Comparison of ENCODE assay signal across 23 mouse cellular contexts in the genomic region with DNA sequence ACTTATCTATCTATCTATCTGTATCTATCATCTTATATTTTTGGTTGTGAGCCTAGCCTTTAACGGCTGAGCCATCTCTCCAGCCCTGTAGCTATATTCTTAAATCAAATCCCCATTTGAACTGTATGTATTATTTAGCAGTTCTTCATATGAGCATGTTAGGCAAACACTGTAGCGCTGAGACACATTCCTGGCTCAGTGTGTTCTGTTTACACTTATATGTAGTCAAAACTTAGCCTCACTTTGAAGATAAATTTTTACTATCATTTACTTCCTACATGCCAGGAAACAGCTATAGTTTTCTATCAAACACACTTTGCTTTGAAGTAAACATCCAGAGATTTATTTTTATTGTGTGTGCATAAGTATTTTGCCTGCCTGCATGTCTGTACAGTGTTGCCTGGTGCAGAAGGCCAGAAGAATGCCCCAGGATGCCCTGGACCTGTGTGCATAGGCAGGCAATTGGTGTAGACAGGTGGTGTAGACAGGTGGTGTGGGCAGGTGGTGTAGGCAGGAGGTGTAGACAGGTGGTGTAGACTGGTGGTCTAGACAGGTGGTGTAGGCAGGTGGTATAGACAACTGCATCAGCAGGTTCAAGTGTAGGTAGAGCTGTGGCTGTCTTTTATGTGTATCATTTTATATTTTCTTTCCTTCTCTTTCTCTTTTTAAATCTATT. TPM values are rescaled to one million over a fixed set of nuclear protein-coding genes. Genes with fewer than 3 reads are reported as not detected.
A peak's percentile ranks its signal among the peaks of the same experiment; 100 is the strongest.
DNase-seq lines count a peak whose midpoint lies in the region; ATAC-seq and TF ChIP-seq lines count a peak whose summit lies in the region.
"Had no signal": no experiment of that assay in that cellular context is flagged by ENCODE, and none has a peak within 500 bp of the region (broad histone marks: within the 10 kb centered on the region; RNA-seq: fewer than 3 reads in every experiment).

No protein-coding gene starts in this region.

- no peak overlapping the region for H3K4me3 ChIP-seq in forebrain, embryonic 13.5 days
- no peak overlapping the region for H3K4me3 ChIP-seq in forebrain, embryonic 14.5 days (ENCODE audit: low read depth, low read length)
- no peak overlapping the region for H3K4me3 ChIP-seq in lung, embryonic 16.5 days (ENCODE audit: low read length)
- no peak overlapping the region for H3K4me3 ChIP-seq in lung, adult 2 months (replicated peaks; ENCODE audit: extremely low read depth, low read depth, low read length)
- no peak overlapping the region for H3K4me3 ChIP-seq in cerebellum, adult 2 months (replicated peaks; ENCODE audit: insufficient read depth, low read depth, low read length)
- H3K4me3 ChIP-seq in embryonic facial prominence, embryonic 14.5 days (ENCODE audit: low read depth, low read length), result no peak overlapping the region
- H3K4me3 ChIP-seq: erythroblast, embryonic 14.5 days; heart, embryonic 12.5 days; hindbrain, embryonic 12.5 days; left cerebral cortex, adult 2 months had no signal

- 99% methylated on average over 2 of the region's 2 CpGs for WGBS in forebrain, embryonic 13.5 days
- WGBS in forebrain, embryonic 14.5 days, result 93% methylated on average over 2 of the region's 2 CpGs
- 22% methylated on average over 2 of the region's 2 CpGs for WGBS in lung, embryonic 16.5 days
- 36% methylated on average over 2 of the region's 2 CpGs for WGBS in lung, adult 2 months
- 95% methylated on average over 2 of the region's 2 CpGs for WGBS in cerebellum, adult 2 months
- WGBS in embryonic facial prominence, embryonic 14.5 days, result 75% methylated on average over 2 of the region's 2 CpGs

- H3K9me3 ChIP-seq in forebrain, embryonic 13.5 days (replicated peaks), result no peaks in the 10 kb centered on the region
- H3K9me3 ChIP-seq in forebrain, embryonic 14.5 days (replicated peaks; ENCODE audit: control insufficient read depth, low read length), result no peaks in the 10 kb centered on the region
- H3K9me3 ChIP-seq in lung, embryonic 16.5 days (ENCODE audit: control insufficient read depth, low read length), result no peaks in the 10 kb centered on the region
- H3K9me3 ChIP-seq in embryonic facial prominence, embryonic 14.5 days (ENCODE audit: control insufficient read depth, low read length), result no peaks in the 10 kb centered on the region
- H3K9me3 ChIP-seq: heart, embryonic 12.5 days; hindbrain, embryonic 12.5 days had no signal

- H3K27ac ChIP-seq in forebrain, embryonic 13.5 days, result no peak overlapping the region
- H3K27ac ChIP-seq in forebrain, embryonic 14.5 days (ENCODE audit: low read depth, low read length), result no peak overlapping the region
- H3K27ac ChIP-seq in lung, embryonic 16.5 days (ENCODE audit: low read length), result peak overlapping the region; percentile 61
- no peak overlapping the region for H3K27ac ChIP-seq in cerebellum, adult 2 months (ENCODE audit: insufficient read depth, low read length)
- H3K27ac ChIP-seq in embryonic facial prominence, embryonic 14.5 days (replicated peaks; ENCODE audit: low read depth, low read length), result no peak overlapping the region
- H3K27ac ChIP-seq: hindbrain, embryonic 12.5 days; left cerebral cortex, adult 2 months had no signal

- H3K36me3 ChIP-seq in forebrain, embryonic 13.5 days (ENCODE audit: poor library complexity, severe bottlenecking), result no peaks in the 10 kb centered on the region
- no peaks in the 10 kb centered on the region for H3K36me3 ChIP-seq in forebrain, embryonic 14.5 days (ENCODE audit: control insufficient read depth, insufficient read depth, low read length)
- no peaks in the 10 kb centered on the region for H3K36me3 ChIP-seq in lung, embryonic 16.5 days (ENCODE audit: control insufficient read depth, insufficient read depth, low read length)
- H3K36me3 ChIP-seq in embryonic facial prominence, embryonic 14.5 days (ENCODE audit: control insufficient read depth, insufficient read depth, low read length), result no peaks in the 10 kb centered on the region
- H3K36me3 ChIP-seq: heart, embryonic 12.5 days; hindbrain, embryonic 12.5 days had no signal

- ATAC-seq in forebrain, embryonic 13.5 days, result 0 out of 2 replicates have a peak, but pooled peaks have one; percentile 41
- ATAC-seq in forebrain, embryonic 14.5 days, result no peak
- peak; percentile 82 for ATAC-seq in lung, embryonic 16.5 days (ENCODE audit: low read depth)
- 0 out of 2 replicates have a peak, but pooled peaks have one; percentile 30 for ATAC-seq in embryonic facial prominence, embryonic 14.5 days (ENCODE audit: low read depth)
- ATAC-seq: forebrain, embryonic 16.5 days; midbrain, embryonic 16.5 days had no signal

- H3K4me1 ChIP-seq in forebrain, embryonic 13.5 days, result no peaks in the 10 kb centered on the region
- no peaks in the 10 kb centered on the region for H3K4me1 ChIP-seq in forebrain, embryonic 14.5 days (ENCODE audit: control insufficient read depth, insufficient read depth, low read length)
- H3K4me1 ChIP-seq in lung, embryonic 16.5 days (replicated peaks; ENCODE audit: control insufficient read depth, insufficient read depth, low read length), result peaks cover 9% of the 10 kb centered on the region
- H3K4me1 ChIP-seq in lung, adult 2 months (ENCODE audit: control insufficient read depth, insufficient read depth, low read length), result no peaks in the 10 kb centered on the region
- no peaks in the 10 kb centered on the region for H3K4me1 ChIP-seq in cerebellum, adult 2 months (ENCODE audit: control insufficient read depth, insufficient read depth, low read length)
- no peaks in the 10 kb centered on the region for H3K4me1 ChIP-seq in embryonic facial prominence, embryonic 14.5 days (ENCODE audit: control insufficient read depth, insufficient read depth, low read length)
- H3K4me1 ChIP-seq: heart, embryonic 12.5 days; hindbrain, embryonic 12.5 days had no signal

- H3K27me3 ChIP-seq in forebrain, embryonic 13.5 days, result no peaks in the 10 kb centered on the region
- H3K27me3 ChIP-seq in forebrain, embryonic 14.5 days (replicated peaks; ENCODE audit: control insufficient read depth, insufficient read depth, low read length), result no peaks in the 10 kb centered on the region
- H3K27me3 ChIP-seq in lung, embryonic 16.5 days (ENCODE audit: control insufficient read depth, insufficient read depth, low read depth, low read length), result no peaks in the 10 kb centered on the region
- no peaks in the 10 kb centered on the region for H3K27me3 ChIP-seq in cerebellum, adult 2 months (ENCODE audit: control insufficient read depth, insufficient read depth, low read length)
- no peaks in the 10 kb centered on the region for H3K27me3 ChIP-seq in embryonic facial prominence, embryonic 14.5 days (replicated peaks; ENCODE audit: control insufficient read depth, insufficient read depth, low read length)
- H3K27me3 ChIP-seq: heart, embryonic 12.5 days; hindbrain, embryonic 12.5 days had no signal

- no peak for TF ChIP-seq POLR2A in lung, adult 2 months (IDR thresholded peaks at IDR 0.05; ENCODE audit: borderline replicate concordance, extremely low read depth, low read depth, low read length)
- no peak for TF ChIP-seq POLR2A in cerebellum, adult 2 months (IDR thresholded peaks at IDR 0.05; ENCODE audit: borderline replicate concordance, insufficient read depth, low read length)

- DNase-seq in forebrain, embryonic 14.5 days (ENCODE audit: low spot score), result no peak
- no peak for DNase-seq in lung, adult 2 months
- peak; percentile 66 to 68 for DNase-seq in cerebellum, adult 2 months
- DNase-seq in embryonic facial prominence, embryonic 14.5 days (ENCODE audit: low spot score), result no peak
- no peak for DNase-seq in MN1 (ENCODE audit: low spot score)
- no peak for DNase-seq in right cerebral cortex, postnatal 4 days
- DNase-seq: adrenal gland, postnatal 10 days; gastrocnemius, postnatal 36 days; heart, postnatal 14 days; kidney, adult 9 months; kidney, postnatal 36 days; lung, adult 18-20 months; right cerebral cortex, postnatal 25 days; thymus, postnatal 25 days had no signal

- no peak overlapping the region for H3K4me2 ChIP-seq in forebrain, embryonic 13.5 days
- no peak overlapping the region for H3K4me2 ChIP-seq in forebrain, embryonic 14.5 days (ENCODE audit: low read length)
- H3K4me2 ChIP-seq in lung, embryonic 16.5 days (ENCODE audit: low read depth, low read length), result no peak overlapping the region
- H3K4me2 ChIP-seq in embryonic facial prominence, embryonic 14.5 days (ENCODE audit: low read depth, low read length), result no peak overlapping the region
- H3K4me2 ChIP-seq: heart, embryonic 12.5 days; hindbrain, embryonic 12.5 days; liver, embryonic 11.5 days had no signal

- no peak overlapping the region for H3K9ac ChIP-seq in forebrain, embryonic 13.5 days
- H3K9ac ChIP-seq in forebrain, embryonic 14.5 days (ENCODE audit: low read length), result no peak overlapping the region
- no peak overlapping the region for H3K9ac ChIP-seq in lung, embryonic 16.5 days (ENCODE audit: low read length)
- no peak overlapping the region for H3K9ac ChIP-seq in embryonic facial prominence, embryonic 14.5 days (ENCODE audit: low read depth, low read length)
- H3K9ac ChIP-seq: heart, embryonic 12.5 days; hindbrain, embryonic 12.5 days had no signal

- no peak for TF ChIP-seq CTCF in lung, adult 2 months (IDR thresholded peaks at IDR 0.05; ENCODE audit: insufficient read depth, low read length)
- no peak for TF ChIP-seq CTCF in cerebellum, adult 2 months (IDR thresholded peaks at IDR 0.05; ENCODE audit: borderline replicate concordance, insufficient read depth, low read depth, low read length)

RNA-seq across cellular contexts. Expression of a gene that starts 45.7 kb away (rescaled TPM):
- polyA plus RNA-seq in forebrain, embryonic 13.5 days (2015; fragmentation: Nextera tagmentation; extraction: Ambion mirVana), result 15.6 and 15.9 TPM in 2 replicates
- 17.7 and 17.9 TPM in 2 replicates for polyA plus RNA-seq in forebrain, embryonic 14.5 days (2014; fragmentation: Nextera tagmentation; extraction: Ambion mirVana)
- polyA plus RNA-seq in lung, embryonic 16.5 days (2015; fragmentation: Nextera tagmentation; extraction: Ambion mirVana), result 134 and 137 TPM in 2 replicates
- polyA plus RNA-seq in lung, adult 2 months (2012; rRNA removed), result 64.7 and 76.3 TPM in 2 replicates
- polyA plus RNA-seq in cerebellum, adult 2 months (2012; rRNA removed), result 18.6 and 19.6 TPM in 2 replicates
- polyA plus RNA-seq in embryonic facial prominence, embryonic 14.5 days (2014; fragmentation: Nextera tagmentation; extraction: Ambion mirVana), result 48.9 and 52.9 TPM in 2 replicates

Comparison
In these comparisons a context has a peak if more than half of its experiments do, and no peak if none do; other contexts are left out.
1. DNase-seq: peak in cerebellum, adult 2 months (2 of 2); none in forebrain, embryonic 14.5 days (single experiment), lung, adult 2 months (single experiment), embryonic facial prominence, embryonic 14.5 days (single experiment), MN1 (single experiment) and right cerebral cortex, postnatal 4 days (single experiment).